Mouse (Mus musculus) heart, postnatal 0 days (tissue): ENCODE results near the gene Sp100. TPM values are rescaled to one million over a fixed set of nuclear protein-coding genes. Genes with fewer than 3 reads are reported as not detected.

Source experiments
- ATAC-seq: fragments of 200-750 bp; cut with Nextera tagmentation; 2 replicates; pipeline ENCODE4 v1.8.0; 2017; ENCODE audit warnings: low read depth, moderate number of reproducible peaks, moderate library complexity; ENCODE audit not compliant: insufficient read depth
- DNase-seq: peaks from one replicate; pipeline ENCODE4 v3.0.0-alpha.2; 2016; ENCODE audit warnings: low spot score
- H3K27ac ChIP-seq: fragments of 300-500 bp; sonication (generic); 2 replicates; pipeline ENCODE4 v1.5.1; 2014; ENCODE audit warnings: low read depth, mild to moderate bottlenecking
- H3K27me3 ChIP-seq: fragments of 300-500 bp; sonication (generic); 2 replicates; pipeline ENCODE4 v1.6.1; 2014; ENCODE audit warnings: low read length, mixed read lengths; ENCODE audit not compliant: control insufficient read depth, insufficient read depth
- H3K36me3 ChIP-seq: fragments of 300-500 bp; sonication (generic); replicated peaks from 2 replicates; pipeline ENCODE4 v1.6.1; 2014; ENCODE audit warnings: low read length, mixed read lengths; ENCODE audit not compliant: control insufficient read depth, insufficient read depth
- H3K4me1 ChIP-seq: fragments of 300-500 bp; sonication (generic); 2 replicates; pipeline ENCODE4 v1.6.1; 2014; ENCODE audit warnings: antibody characterized with exemption; ENCODE audit not compliant: control insufficient read depth, insufficient read depth
- H3K4me2 ChIP-seq: fragments of 300-500 bp; sonication (generic); 2 replicates; pipeline ENCODE4 v1.6.1; 2014; ENCODE audit warnings: low read depth, mild to moderate bottlenecking, low read length, moderate library complexity
- H3K4me3 ChIP-seq: fragments of 300-500 bp; sonication (generic); 2 replicates; pipeline ENCODE4 v1.5.1; 2014; ENCODE audit warnings: low read depth, low read length
- H3K9ac ChIP-seq: fragments of 300-500 bp; sonication (generic); replicated peaks from 2 replicates; pipeline ENCODE4 v1.6.1; 2014; ENCODE audit warnings: low read depth, low read length, mixed read lengths
- H3K9me3 ChIP-seq: fragments of 300-500 bp; sonication (generic); replicated peaks from 2 replicates; pipeline ENCODE4 v1.6.1; 2016; ENCODE audit warnings: low read length; ENCODE audit not compliant: control insufficient read depth
- CTCF ChIP-seq: IDR thresholded peaks from 2 replicates; pipeline ENCODE4 v1.5.1; 2016; ENCODE audit warnings: antibody characterized with exemption, control low read depth, low read depth
- EP300 ChIP-seq: IDR thresholded peaks from 2 replicates; pipeline ENCODE4 v1.6.1; 2016; ENCODE audit warnings: antibody characterized with exemption, low read depth
- WGBS: fragments of 180-500 bp; shearing (Covaris S2); extraction: QIAGEN DNeasy Blood & Tissue Kit; methylation state at CpG from one replicate; pipeline ENCODE4 v1.1.7; 2014; 5-methylcytosine and 5-hydroxymethylcytosine counted together
- microRNA-seq: library from miRNA; unstranded; fragments of <30 nt; microRNA quantifications from one replicate; pipeline ENCODE4, GENCODE M21; 2016
- polyA plus RNA-seq: library from polyadenylated mRNA; unstranded; fragments of >200 nt; fragmentation: Nextera tagmentation; extraction: Ambion mirVana; gene quantifications from 2 replicates; pipeline ENCODE4 v1.2.1, GENCODE M21; 2015
- total RNA-seq: library from RNA; depleted of rRNA; stranded (reverse); fragments of >200 nt; gene quantifications from 2 replicates; pipeline ENCODE4 v1.2.3, GENCODE M21; 2014; ENCODE audit warnings: low replicate concordance; rRNA removed

Gene Sp100
- total and polyA plus RNA-seq, 2 experiments from 2014 or later = 7.2 to 9.2 TPM

GRCm38 (mm10) chr1:85751932-85752680 lies 102.3 kb downstream of the Sp100 start:
- Histone ChIP-seq H3K27me3 (no peaks in the 10 kb centered on the region), H3K4me3 (peak overlapping the region; percentile 12; the same call in 1 of the 2 replicates), H3K4me2 (peak overlapping the region; percentile 24; the same call in 1 of the 2 replicates), H3K9ac (no peak overlapping the region), H3K36me3 (no peaks in the 10 kb centered on the region), H3K4me1 (no peaks in the 10 kb centered on the region; the same call in 1 of the 2 replicates), H3K9me3 (0 out of 2 replicates have a peak, but pooled peaks cover 3% of the 10 kb centered on the region), H3K27ac (peak overlapping the region; percentile 66; the same call in 1 of the 2 replicates)
- TF ChIP-seq CTCF (no peak), EP300 (no peak)
- 75% methylated on average over 11 of the region's 11 CpGs for WGBS
- peak; percentile 18; the same call in 1 of the 2 replicates for ATAC-seq
- no peak for DNase-seq

GRCm38 (mm10) chr1:85757531-85758230 lies 107.9 kb downstream of the Sp100 start:
- TF ChIP-seq CTCF = no peak
- TF ChIP-seq EP300 = no peak
- H3K36me3 ChIP-seq = no peaks in the 10 kb centered on the region
- no peak overlapping the region for H3K4me3 ChIP-seq
- 69% methylated on average over 6 of the region's 6 CpGs for WGBS
- H3K27ac ChIP-seq = no peak overlapping the region
- ATAC-seq (no peak), DNase-seq (no peak)
- peaks cover 8% of the 10 kb centered on the region; the same call in 1 of the 2 replicates for H3K4me1 ChIP-seq
- H3K4me2 ChIP-seq = no peak overlapping the region
- no peaks in the 10 kb centered on the region for H3K27me3 ChIP-seq
- 0 out of 2 replicates have a peak, but pooled peaks cover 3% of the 10 kb centered on the region for H3K9me3 ChIP-seq
- no peak overlapping the region for H3K9ac ChIP-seq

- peak overlapping the region; percentile 50 for H3K4me2 ChIP-seq
- DNase-seq = no peak
- no peak for ATAC-seq
- H3K9ac ChIP-seq = no peak overlapping the region; the same call in 1 of the 2 replicates
- 23% methylated on average over 14 of the region's 14 CpGs for WGBS
- no peaks in the 10 kb centered on the region for H3K27me3 ChIP-seq
- 0 out of 2 replicates have a peak, but pooled peaks cover 3% of the 10 kb centered on the region for H3K9me3 ChIP-seq
- no peak overlapping the region for H3K4me3 ChIP-seq
- TF ChIP-seq CTCF = no peak
- TF ChIP-seq EP300 = no peak
- no peak overlapping the region for H3K27ac ChIP-seq
- H3K36me3 ChIP-seq = no peaks in the 10 kb centered on the region
- H3K4me1 ChIP-seq = peaks cover 8% of the 10 kb centered on the region; the same call in 1 of the 2 replicates
These were observed 108.6 kb downstream of the Sp100 start for GRCm38 (mm10) chr1:85758231-85758968.

- Histone ChIP-seq H3K4me2 (peak overlapping the region; percentile 50; the same call in 1 of the 2 replicates), H3K27me3 (no peaks in the 10 kb centered on the region), H3K9ac (no peak overlapping the region), H3K36me3 (no peaks in the 10 kb centered on the region), H3K4me3 (no peak overlapping the region), H3K4me1 (peaks cover 8% of the 10 kb centered on the region; the same call in 1 of the 2 replicates), H3K27ac (no peak overlapping the region), H3K9me3 (0 out of 2 replicates have a peak, but pooled peaks cover 3% of the 10 kb centered on the region)
- TF ChIP-seq CTCF (no peak), EP300 (no peak)
- no peak; the same call in 1 of the 2 replicates for ATAC-seq
- 8% methylated on average over 1 of the region's 1 CpGs for WGBS
- DNase-seq = no peak
These were observed 109.1 kb downstream of the Sp100 start for GRCm38 (mm10) chr1:85758969-85759293.

Small RNA genes lying within 50 kb of the gene (microRNA-seq; reads per million reads assigned to microRNA genes)
- gene Mir8096 = not detected

Other genes starting within 250 kb of the Sp100 start
- gene G530012D18Rik, start 74.3 kb upstream of the Sp100 start, total RNA-seq = not detected in 2 replicates
- gene G530012D18Rik, start 74.3 kb upstream of the Sp100 start, polyA plus RNA-seq = not detected in 2 replicates
- gene Sp110, start 51.2 kb upstream of the Sp100 start, total RNA-seq = 1.2 and 11.2 TPM in 2 replicates
- 2.9 and 3.6 TPM in 2 replicates for gene Sp110, start 51.2 kb upstream of the Sp100 start, polyA plus RNA-seq
- gene Sp140, start 49.6 kb upstream of the Sp100 start, total RNA-seq = 10.4 and 10.6 TPM in 2 replicates
- gene Sp140, start 49.6 kb upstream of the Sp100 start, polyA plus RNA-seq = 0.88 and 1.2 TPM in 2 replicates
- gene A630001G21Rik, start 128.7 kb downstream of the Sp100 start, total RNA-seq = 3.0 TPM in 1 of 2 replicates, not detected in the other
- gene A630001G21Rik, start 128.7 kb downstream of the Sp100 start, polyA plus RNA-seq = 0.60 and 0.91 TPM in 2 replicates
- 102 and 138 TPM in 2 replicates for gene Cab39, start 143.5 kb downstream of the Sp100 start, total RNA-seq
- gene Cab39, start 143.5 kb downstream of the Sp100 start, polyA plus RNA-seq = 20.0 and 21.3 TPM in 2 replicates
- gene Itm2c, start 244.3 kb downstream of the Sp100 start, total RNA-seq = 180 and 255 TPM in 2 replicates
- 144 and 146 TPM in 2 replicates for gene Itm2c, start 244.3 kb downstream of the Sp100 start, polyA plus RNA-seq